ENCODE assay signal across 13 mouse cellular contexts in the genomic region with DNA sequence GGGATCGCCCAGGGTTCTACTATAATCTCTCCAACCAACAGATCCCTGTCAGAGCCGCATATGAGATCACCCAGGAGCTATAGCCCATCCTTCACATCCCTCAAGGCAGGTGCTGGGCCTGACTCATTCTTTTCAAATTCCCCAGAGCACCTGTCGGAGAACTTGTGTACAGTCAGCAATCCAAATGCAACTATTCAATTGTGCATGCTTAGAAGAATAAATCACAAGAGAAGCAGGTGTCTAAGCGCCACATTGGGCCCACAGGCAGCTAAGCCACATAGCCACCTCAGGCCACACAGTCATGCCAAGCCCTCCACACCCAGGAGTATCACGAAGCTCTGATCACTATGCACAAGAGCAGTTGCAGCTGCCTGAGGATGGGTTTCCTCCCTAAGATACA. TPM values are rescaled to one million over a fixed set of nuclear protein-coding genes. Genes with fewer than 3 reads are reported as not detected.
DNase-seq lines count a peak whose midpoint lies in the region; ATAC-seq lines count a peak whose summit lies in the region.
"Had no signal": no experiment of that assay in that cellular context is flagged by ENCODE, and none has a peak within 500 bp of the region (broad histone marks: within the 10 kb centered on the region; RNA-seq: fewer than 3 reads in every experiment).

No protein-coding gene starts in this region.

- peak overlapping the region; percentile 87 for H3K27ac ChIP-seq in kidney, embryonic 15.5 days
- H3K27ac ChIP-seq in limb, embryonic 13.5 days = peak overlapping the region; percentile 65; the same call in 1 of the 2 replicates
- H3K27ac ChIP-seq: neural tube, embryonic 15.5 days had no signal

- H3K27me3 ChIP-seq in kidney, embryonic 15.5 days = no peaks in the 10 kb centered on the region
- H3K27me3 ChIP-seq in limb, embryonic 13.5 days = no peaks in the 10 kb centered on the region
- H3K27me3 ChIP-seq: embryonic facial prominence, embryonic 15.5 days; neural tube, embryonic 15.5 days had no signal

- 0 out of 2 replicates have a peak, but pooled peaks cover 7% of the 10 kb centered on the region for H3K36me3 ChIP-seq in kidney, embryonic 15.5 days
- H3K36me3 ChIP-seq in limb, embryonic 13.5 days = peaks cover 22% of the 10 kb centered on the region
- H3K36me3 ChIP-seq: neural tube, embryonic 15.5 days had no signal

- no peak overlapping the region for H3K4me3 ChIP-seq in kidney, embryonic 15.5 days (replicated peaks)
- no peak overlapping the region for H3K4me3 ChIP-seq in limb, embryonic 13.5 days
- H3K4me3 ChIP-seq: embryonic facial prominence, embryonic 15.5 days; neural tube, embryonic 15.5 days had no signal

- peaks cover 80% of the 10 kb centered on the region for H3K4me1 ChIP-seq in kidney, embryonic 15.5 days
- peaks cover 95% of the 10 kb centered on the region for H3K4me1 ChIP-seq in limb, embryonic 13.5 days

- no peak for ATAC-seq in kidney, embryonic 15.5 days (replicated peaks; ENCODE audit: low FRiP score)
- ATAC-seq in limb, embryonic 13.5 days (ENCODE audit: low FRiP score, low read depth) = no peak
- ATAC-seq: forebrain, postnatal 0 days had no signal

- no peak overlapping the region for H3K4me2 ChIP-seq in kidney, embryonic 15.5 days
- H3K4me2 ChIP-seq in limb, embryonic 13.5 days (replicated peaks) = peak overlapping the region; percentile 35; the same call in 1 of the 2 replicates
- H3K4me2 ChIP-seq: embryonic facial prominence, embryonic 15.5 days; heart, embryonic 11.5 days; neural tube, embryonic 15.5 days had no signal

- no peak for DNase-seq in kidney, adult 9 months
- DNase-seq in thymus, postnatal 0 days (ENCODE audit: low spot score) = peak; percentile 29
- no peak for DNase-seq in thymus, postnatal 10 days (ENCODE audit: low spot score in 2 of 2)
- DNase-seq in T-cell, adult 2 months (ENCODE audit: low spot score) = no peak
- no peak for DNase-seq in gastrocnemius, postnatal 10 days
- DNase-seq: cerebellum, postnatal 14 days; forebrain, postnatal 0 days had no signal

- 81% methylated on average over 5 of the region's 5 CpGs for WGBS in kidney, embryonic 15.5 days
- WGBS in limb, embryonic 13.5 days = 83% methylated on average over 5 of the region's 5 CpGs

- no peak overlapping the region for H3K9ac ChIP-seq in kidney, embryonic 15.5 days
- no peak overlapping the region for H3K9ac ChIP-seq in limb, embryonic 13.5 days
- H3K9ac ChIP-seq: embryonic facial prominence, embryonic 15.5 days; forebrain, postnatal 0 days; neural tube, embryonic 15.5 days had no signal

- H3K9me3 ChIP-seq in kidney, embryonic 15.5 days (replicated peaks) = no peaks in the 10 kb centered on the region
- H3K9me3 ChIP-seq in limb, embryonic 13.5 days = no peaks in the 10 kb centered on the region
- H3K9me3 ChIP-seq: embryonic facial prominence, embryonic 15.5 days; neural tube, embryonic 15.5 days had no signal

RNA-seq across cellular contexts. Expression of a gene that starts 6.0 kb away (rescaled TPM):
- polyA plus RNA-seq in kidney, embryonic 15.5 days (2015; fragmentation: Nextera tagmentation; extraction: Ambion mirVana) = 84.4 and 87.7 TPM in 2 replicates
- 45.1 and 45.2 TPM in 2 replicates for polyA plus RNA-seq in thymus, postnatal 0 days (2015; fragmentation: Nextera tagmentation; extraction: Ambion mirVana)
- polyA plus RNA-seq in limb, embryonic 13.5 days (2015; fragmentation: Nextera tagmentation; extraction: Ambion mirVana) = 115 and 116 TPM in 2 replicates
- total RNA-seq in gastrocnemius, postnatal 10 days (2021) = 100 to 1,000 TPM; 151 to 185 TPM

RNA-seq across cellular contexts. Expression of a gene that starts 7.2 kb away (rescaled TPM):
- polyA plus RNA-seq in kidney, embryonic 15.5 days (2015; fragmentation: Nextera tagmentation; extraction: Ambion mirVana) = 0.44 and 0.80 TPM in 2 replicates
- polyA plus RNA-seq in thymus, postnatal 0 days (2015; fragmentation: Nextera tagmentation; extraction: Ambion mirVana) = 0.21 and 0.30 TPM in 2 replicates
- polyA plus RNA-seq in limb, embryonic 13.5 days (2015; fragmentation: Nextera tagmentation; extraction: Ambion mirVana) = 0.55 and 0.86 TPM in 2 replicates
- 1 to 10 TPM; 1.2 to 2.7 TPM for total RNA-seq in gastrocnemius, postnatal 10 days (2021)
- polyA plus RNA-seq: stomach, embryonic 14.5 days had no signal

RNA-seq across cellular contexts. Expression of a gene that starts 52.4 kb away (rescaled TPM):
- polyA plus RNA-seq in kidney, embryonic 15.5 days (2015; fragmentation: Nextera tagmentation; extraction: Ambion mirVana) = 13.6 and 18.2 TPM in 2 replicates
- polyA plus RNA-seq in thymus, postnatal 0 days (2015; fragmentation: Nextera tagmentation; extraction: Ambion mirVana) = 100.0 and 116 TPM in 2 replicates
- polyA plus RNA-seq in limb, embryonic 13.5 days (2015; fragmentation: Nextera tagmentation; extraction: Ambion mirVana) = 7.3 TPM in 2 replicates
- 10 to 100 TPM; 10.7 to 18.2 TPM for total RNA-seq in gastrocnemius, postnatal 10 days (2021)

RNA-seq across cellular contexts. Expression of a gene that starts 59.5 kb away (rescaled TPM):
- polyA plus RNA-seq in kidney, embryonic 15.5 days (2015; fragmentation: Nextera tagmentation; extraction: Ambion mirVana) = 21.8 and 24.2 TPM in 2 replicates
- polyA plus RNA-seq in thymus, postnatal 0 days (2015; fragmentation: Nextera tagmentation; extraction: Ambion mirVana) = 13.0 and 15.2 TPM in 2 replicates
- polyA plus RNA-seq in limb, embryonic 13.5 days (2015; fragmentation: Nextera tagmentation; extraction: Ambion mirVana) = 22.1 and 25.0 TPM in 2 replicates
- 10 to 100 TPM in 1 of 2 experiments, 1 to 10 TPM in 1; 9.7 to 14.1 TPM for total RNA-seq in gastrocnemius, postnatal 10 days (2021)
